Mouse (Mus musculus) right cerebral cortex, postnatal 36 days (tissue): ENCODE results near the gene Nsg2.

Source experiments
- DNase-seq, 2 experiments: peaks; one replicate each; pipeline ENCODE4 v3.0.0; 2022; ENCODE audit warnings: low spot score in 2 of 2, mixed read lengths in 1 of 2

Nsg2 gene

GRCm38 (mm10) chr11:32011867-32012603 is 11.8 kb downstream of the Nsg2 start:
- peak in 1 of 2 experiments; percentile 59 for DNase-seq

- no peak for DNase-seq
These were observed 12.8 kb downstream of the Nsg2 start for GRCm38 (mm10) chr11:32013014-32013427.

GRCm38 (mm10) chr11:32013561-32013960 is 13.3 kb downstream of the Nsg2 start:
- DNase-seq = no peak

- DNase-seq = no peak
These were observed 17.9 kb downstream of the Nsg2 start for GRCm38 (mm10) chr11:32018201-32018600.

GRCm38 (mm10) chr11:32020031-32020965 is 20.0 kb downstream of the Nsg2 start:
- DNase-seq = peak in 1 of 2 experiments; percentile 34

- DNase-seq = no peak
These were observed 26.4 kb downstream of the Nsg2 start for GRCm38 (mm10) chr11:32026634-32027033.

- DNase-seq = peak in 1 of 2 experiments; percentile 75
These were observed 27.4 kb downstream of the Nsg2 start for GRCm38 (mm10) chr11:32027474-32028342.

GRCm38 (mm10) chr11:32028605-32029004 is 28.3 kb downstream of the Nsg2 start:
- no peak for DNase-seq

- peak in 1 of 2 experiments; percentile 33 for DNase-seq
These were observed 29.1 kb downstream of the Nsg2 start for GRCm38 (mm10) chr11:32029356-32029755.

- DNase-seq = no peak
These were observed 31.1 kb downstream of the Nsg2 start for GRCm38 (mm10) chr11:32031396-32031795.

GRCm38 (mm10) chr11:32032053-32032452 is 31.8 kb downstream of the Nsg2 start:
- no peak for DNase-seq

- DNase-seq = no peak
These were observed 35.6 kb downstream of the Nsg2 start for GRCm38 (mm10) chr11:32035831-32036230.

- no peak for DNase-seq
These were observed 39.4 kb downstream of the Nsg2 start for GRCm38 (mm10) chr11:32039656-32040055.

- DNase-seq = no peak
These were observed 57.1 kb downstream of the Nsg2 start for GRCm38 (mm10) chr11:32057389-32057788.

GRCm38 (mm10) chr11:32057861-32058260 is 57.6 kb downstream of the Nsg2 start:
- no peak for DNase-seq

GRCm38 (mm10) chr11:32061020-32061419 is 60.8 kb downstream of the Nsg2 start:
- DNase-seq = no peak

- DNase-seq = peak; percentile 56 to 74
These were observed 61.6 kb downstream of the Nsg2 start for GRCm38 (mm10) chr11:32061874-32062273.

GRCm38 (mm10) chr11:32063775-32064510 is 63.7 kb downstream of the Nsg2 start:
- no peak for DNase-seq

- no peak for DNase-seq
These were observed 64.2 kb downstream of the Nsg2 start for GRCm38 (mm10) chr11:32064511-32064862.

- DNase-seq = no peak
These were observed 68.7 kb downstream of the Nsg2 start for GRCm38 (mm10) chr11:32068736-32069490.
